Mouse (Mus musculus): ENCODE measurements around the gene Olfr126. TPM values are rescaled to one million over a fixed set of nuclear protein-coding genes. Genes with fewer than 3 reads are reported as not detected.

The Olfr126 gene
- not detected for polyA plus RNA-seq (2012; fragmentation: generic; extraction: Trizol)

- H3ac ChIP-seq (ENCODE audit: control insufficient read depth, insufficient read length) = no peak within 1 kb of the TSS
- no peaks in the 10 kb centered on the region for H3K36me3 ChIP-seq (ENCODE audit: control insufficient read depth, insufficient read depth)
- H3K79me2 ChIP-seq (ENCODE audit: control insufficient read depth, insufficient read depth) = no peaks in the 10 kb centered on the region
- no peaks in the 10 kb centered on the region for H3K27me3 ChIP-seq (ENCODE audit: control insufficient read depth, insufficient read depth, insufficient read length)
- TF ChIP-seq CEBPB (IDR thresholded peaks at IDR 0.05; ENCODE audit: insufficient read depth, poor library complexity, severe bottlenecking) (no peak), SRF (IDR thresholded peaks at IDR 0.05; ENCODE audit: control insufficient read depth, insufficient read length, low read depth) (no peak), POLR2AphosphoS2 (IDR thresholded peaks at IDR 0.05; ENCODE audit: insufficient read length, low read depth) (no peak), USF1 (IDR thresholded peaks at IDR 0.05; ENCODE audit: low read depth) (no peak), TCF3 (IDR thresholded peaks at IDR 0.05; ENCODE audit: insufficient read length, low read depth) (no peak), TCF12 (IDR thresholded peaks at IDR 0.05; ENCODE audit: insufficient read depth, poor library complexity, severe bottlenecking) (no peak), POLR2A (IDR thresholded peaks at IDR 0.05; ENCODE audit: insufficient read length, low read depth) (no peak), REST (IDR thresholded peaks at IDR 0.05; ENCODE audit: insufficient read depth, insufficient read length) (no peak), MYOG (IDR thresholded peaks at IDR 0.05; ENCODE audit: control insufficient read depth in 1 of 3, insufficient read depth in 1 of 3, insufficient read length in 2 of 3, low read depth in 2 of 3) (no peak), E2F4 (IDR thresholded peaks at IDR 0.05; ENCODE audit: insufficient read depth) (no peak), MAX (IDR thresholded peaks at IDR 0.05; ENCODE audit: low read depth) (no peak), MYOD1 (IDR thresholded peaks at IDR 0.05; ENCODE audit: control insufficient read depth in 1 of 3, insufficient read length in 2 of 3, low read depth in 2 of 3) (no peak)
- H3K4me2 ChIP-seq (ENCODE audit: low read depth) = no peak within 1 kb of the TSS
- no peak within 1 kb of the TSS for H3K4me3 ChIP-seq
Observed at GRCm38 (mm10) chr17:37847183-37847582, at the start of gene Olfr126. TSS of gene Olfr126 (plus strand) at chr17:37847483.

GRCm38 (mm10) chr17:37799588-37799987 is 47.7 kb upstream of the Olfr126 start, which contains the start of gene Olfr124:
TSS of gene Olfr124 (plus strand) at chr17:37799888.
- TF ChIP-seq MYOD1 (IDR thresholded peaks at IDR 0.05; ENCODE audit: control insufficient read depth in 1 of 3, insufficient read length in 2 of 3, low read depth in 2 of 3) (no peak), MAX (IDR thresholded peaks at IDR 0.05; ENCODE audit: low read depth) (no peak), CEBPB (IDR thresholded peaks at IDR 0.05; ENCODE audit: insufficient read depth, poor library complexity, severe bottlenecking) (no peak), TCF3 (IDR thresholded peaks at IDR 0.05; ENCODE audit: insufficient read length, low read depth) (no peak), POLR2A (IDR thresholded peaks at IDR 0.05; ENCODE audit: insufficient read length, low read depth) (no peak), POLR2AphosphoS2 (IDR thresholded peaks at IDR 0.05; ENCODE audit: insufficient read length, low read depth) (no peak), SRF (IDR thresholded peaks at IDR 0.05; ENCODE audit: control insufficient read depth, insufficient read length, low read depth) (no peak), REST (IDR thresholded peaks at IDR 0.05; ENCODE audit: insufficient read depth, insufficient read length) (no peak), TCF12 (IDR thresholded peaks at IDR 0.05; ENCODE audit: insufficient read depth, poor library complexity, severe bottlenecking) (no peak), USF1 (IDR thresholded peaks at IDR 0.05; ENCODE audit: low read depth) (no peak), MYOG (IDR thresholded peaks at IDR 0.05; ENCODE audit: control insufficient read depth in 1 of 3, insufficient read depth in 1 of 3, insufficient read length in 2 of 3, low read depth in 2 of 3) (no peak), E2F4 (IDR thresholded peaks at IDR 0.05; ENCODE audit: insufficient read depth) (no peak)
- Histone ChIP-seq H3K27me3 (ENCODE audit: control insufficient read depth, insufficient read depth, insufficient read length) (no peaks in the 10 kb centered on the region), H3ac (ENCODE audit: control insufficient read depth, insufficient read length) (no peak within 1 kb of the TSS), H3K4me2 (ENCODE audit: low read depth) (no peak within 1 kb of the TSS), H3K36me3 (ENCODE audit: control insufficient read depth, insufficient read depth) (no peaks in the 10 kb centered on the region), H3K79me2 (ENCODE audit: control insufficient read depth, insufficient read depth) (no peaks in the 10 kb centered on the region), H3K4me3 (no peak within 1 kb of the TSS)

GRCm38 (mm10) chr17:37832649-37833048 is 14.6 kb upstream of the Olfr126 start, which contains the start of gene Olfr125:
TSS of gene Olfr125 (plus strand) at chr17:37832949.
- Histone ChIP-seq H3K4me3 (no peak within 1 kb of the TSS), H3K79me2 (ENCODE audit: control insufficient read depth, insufficient read depth) (no peaks in the 10 kb centered on the region), H3K27me3 (ENCODE audit: control insufficient read depth, insufficient read depth, insufficient read length) (no peaks in the 10 kb centered on the region), H3ac (ENCODE audit: control insufficient read depth, insufficient read length) (no peak within 1 kb of the TSS), H3K4me2 (ENCODE audit: low read depth) (no peak within 1 kb of the TSS), H3K36me3 (ENCODE audit: control insufficient read depth, insufficient read depth) (no peaks in the 10 kb centered on the region)
- TF ChIP-seq POLR2AphosphoS2 (IDR thresholded peaks at IDR 0.05; ENCODE audit: insufficient read length, low read depth) (no peak), POLR2A (IDR thresholded peaks at IDR 0.05; ENCODE audit: insufficient read length, low read depth) (no peak), MYOD1 (IDR thresholded peaks at IDR 0.05; ENCODE audit: control insufficient read depth in 1 of 3, insufficient read length in 2 of 3, low read depth in 2 of 3) (no peak), MAX (IDR thresholded peaks at IDR 0.05; ENCODE audit: low read depth) (no peak), TCF3 (IDR thresholded peaks at IDR 0.05; ENCODE audit: insufficient read length, low read depth) (no peak), TCF12 (IDR thresholded peaks at IDR 0.05; ENCODE audit: insufficient read depth, poor library complexity, severe bottlenecking) (no peak), MYOG (IDR thresholded peaks at IDR 0.05; ENCODE audit: control insufficient read depth in 1 of 3, insufficient read depth in 1 of 3, insufficient read length in 2 of 3, low read depth in 2 of 3) (no peak), E2F4 (IDR thresholded peaks at IDR 0.05; ENCODE audit: insufficient read depth) (no peak), SRF (IDR thresholded peaks at IDR 0.05; ENCODE audit: control insufficient read depth, insufficient read length, low read depth) (no peak), CEBPB (IDR thresholded peaks at IDR 0.05; ENCODE audit: insufficient read depth, poor library complexity, severe bottlenecking) (no peak), REST (IDR thresholded peaks at IDR 0.05; ENCODE audit: insufficient read depth, insufficient read length) (no peak), USF1 (IDR thresholded peaks at IDR 0.05; ENCODE audit: low read depth) (no peak)

- no peaks in the 10 kb centered on the region for H3K27me3 ChIP-seq (ENCODE audit: control insufficient read depth, insufficient read depth, insufficient read length)
- TF ChIP-seq TCF3 (IDR thresholded peaks at IDR 0.05; ENCODE audit: insufficient read length, low read depth) = no peak
- no peak for TF ChIP-seq MYOG (IDR thresholded peaks at IDR 0.05; ENCODE audit: control insufficient read depth in 1 of 3, insufficient read depth in 1 of 3, insufficient read length in 2 of 3, low read depth in 2 of 3)
- TF ChIP-seq POLR2AphosphoS2 (IDR thresholded peaks at IDR 0.05; ENCODE audit: insufficient read length, low read depth) = no peak
- no peak for TF ChIP-seq MAX (IDR thresholded peaks at IDR 0.05; ENCODE audit: low read depth)
- TF ChIP-seq USF1 (IDR thresholded peaks at IDR 0.05; ENCODE audit: low read depth) = no peak
- TF ChIP-seq REST (IDR thresholded peaks at IDR 0.05; ENCODE audit: insufficient read depth, insufficient read length) = no peak
- no peak for TF ChIP-seq POLR2A (IDR thresholded peaks at IDR 0.05; ENCODE audit: insufficient read length, low read depth)
- TF ChIP-seq CEBPB (IDR thresholded peaks at IDR 0.05; ENCODE audit: insufficient read depth, poor library complexity, severe bottlenecking) = no peak
- TF ChIP-seq MYOD1 (IDR thresholded peaks at IDR 0.05; ENCODE audit: control insufficient read depth in 1 of 3, insufficient read length in 2 of 3, low read depth in 2 of 3) = no peak
- no peak for TF ChIP-seq SRF (IDR thresholded peaks at IDR 0.05; ENCODE audit: control insufficient read depth, insufficient read length, low read depth)
- TF ChIP-seq TCF12 (IDR thresholded peaks at IDR 0.05; ENCODE audit: insufficient read depth, poor library complexity, severe bottlenecking) = no peak
- no peak for TF ChIP-seq E2F4 (IDR thresholded peaks at IDR 0.05; ENCODE audit: insufficient read depth)
- H3K4me2 ChIP-seq (ENCODE audit: low read depth) = no peak overlapping the region
- H3K36me3 ChIP-seq (ENCODE audit: control insufficient read depth, insufficient read depth) = no peaks in the 10 kb centered on the region
- no peak overlapping the region for H3ac ChIP-seq (ENCODE audit: control insufficient read depth, insufficient read length)
- H3K4me3 ChIP-seq = no peak overlapping the region
- H3K79me2 ChIP-seq (ENCODE audit: control insufficient read depth, insufficient read depth) = no peaks in the 10 kb centered on the region
Observed at GRCm38 (mm10) chr17:37863901-37864300, 16.6 kb downstream of the Olfr126 start.

All from myocyte (in vitro differentiated cells).